Mouse (Mus musculus): ENCODE results near the gene Cacnb4.

Gene Cacnb4

GRCm38 (mm10) chr2:52571339-52571968, 105.2 kb downstream of the Cacnb4 start:
- TF ChIP-seq GATA4 (IDR thresholded peaks at IDR 0.05; ENCODE audit: insufficient replicate concordance, low read length), result no peak

- TF ChIP-seq GATA4 (IDR thresholded peaks at IDR 0.05; ENCODE audit: insufficient replicate concordance, low read length), result no peak
Measured at GRCm38 (mm10) chr2:52570781-52571180, 105.8 kb downstream of the Cacnb4 start.

- no peak for TF ChIP-seq GATA4 (IDR thresholded peaks at IDR 0.05; ENCODE audit: insufficient replicate concordance, low read length)
Measured at GRCm38 (mm10) chr2:52570171-52570570, 106.5 kb downstream of the Cacnb4 start.

- TF ChIP-seq GATA4 (IDR thresholded peaks at IDR 0.05; ENCODE audit: insufficient replicate concordance, low read length), result no peak
Measured at GRCm38 (mm10) chr2:52568131-52568530, 108.5 kb downstream of the Cacnb4 start.

- TF ChIP-seq GATA4 (IDR thresholded peaks at IDR 0.05; ENCODE audit: insufficient replicate concordance, low read length), result no peak
Measured at GRCm38 (mm10) chr2:52567421-52567820, 109.2 kb downstream of the Cacnb4 start.

- TF ChIP-seq GATA4 (IDR thresholded peaks at IDR 0.05; ENCODE audit: insufficient replicate concordance, low read length), result no peak
Measured at GRCm38 (mm10) chr2:52563277-52563676, 113.4 kb downstream of the Cacnb4 start.

GRCm38 (mm10) chr2:52562356-52562755, 114.3 kb downstream of the Cacnb4 start:
- no peak for TF ChIP-seq GATA4 (IDR thresholded peaks at IDR 0.05; ENCODE audit: insufficient replicate concordance, low read length)

GRCm38 (mm10) chr2:52561137-52561536, 115.5 kb downstream of the Cacnb4 start:
- no peak for TF ChIP-seq GATA4 (IDR thresholded peaks at IDR 0.05; ENCODE audit: insufficient replicate concordance, low read length)

- TF ChIP-seq GATA4 (IDR thresholded peaks at IDR 0.05; ENCODE audit: insufficient replicate concordance, low read length), result no peak
Measured at GRCm38 (mm10) chr2:52560266-52560665, 116.4 kb downstream of the Cacnb4 start.

GRCm38 (mm10) chr2:52558411-52558810, 118.2 kb downstream of the Cacnb4 start:
- no peak for TF ChIP-seq GATA4 (IDR thresholded peaks at IDR 0.05; ENCODE audit: insufficient replicate concordance, low read length)

GRCm38 (mm10) chr2:52557503-52558275, 118.9 kb downstream of the Cacnb4 start:
- TF ChIP-seq GATA4 (IDR thresholded peaks at IDR 0.05; ENCODE audit: insufficient replicate concordance, low read length), result no peak

GRCm38 (mm10) chr2:52556961-52557326, 119.7 kb downstream of the Cacnb4 start:
- no peak for TF ChIP-seq GATA4 (IDR thresholded peaks at IDR 0.05; ENCODE audit: insufficient replicate concordance, low read length)

GRCm38 (mm10) chr2:52556298-52556960, 120.2 kb downstream of the Cacnb4 start:
- no peak for TF ChIP-seq GATA4 (IDR thresholded peaks at IDR 0.05; ENCODE audit: insufficient replicate concordance, low read length)

- TF ChIP-seq GATA4 (IDR thresholded peaks at IDR 0.05; ENCODE audit: insufficient replicate concordance, low read length), result no peak
Measured at GRCm38 (mm10) chr2:52548401-52548800, 128.2 kb downstream of the Cacnb4 start.

- TF ChIP-seq GATA4 (IDR thresholded peaks at IDR 0.05; ENCODE audit: insufficient replicate concordance, low read length), result no peak
Measured at GRCm38 (mm10) chr2:52547331-52547730, 129.3 kb downstream of the Cacnb4 start.

GRCm38 (mm10) chr2:52544527-52544926, 132.1 kb downstream of the Cacnb4 start:
- no peak for TF ChIP-seq GATA4 (IDR thresholded peaks at IDR 0.05; ENCODE audit: insufficient replicate concordance, low read length)

Data from liver, adult (tissue).